Mouse (Mus musculus) Muller cell, postnatal 12 days (primary cell): Measurements from ENCODE around the gene Tapbpl.
"Not testable (repeated sequence)": the region's sequence is repeated elsewhere in the genome, so short reads cannot be mapped to it uniquely, and the experiment has no call there.

Experiments used
- DNase-seq: peaks from one replicate; pipeline ENCODE4 v3.0.0-alpha.2; 2015; ENCODE audit errors: inconsistent ontology term

Tapbpl gene

GRCm38 (mm10) chr6:125231117-125232044 lies at the start of gene Tapbpl:
TSS of gene Tapbpl (minus strand) at chr6:125231860.
- peak; percentile 71 for DNase-seq

GRCm38 (mm10) chr6:125279729-125280128 lies 48.1 kb upstream of the Tapbpl start:
- no peak for DNase-seq

- peak; percentile 38 for DNase-seq
Observed at GRCm38 (mm10) chr6:125274841-125275563, 43.3 kb upstream of the Tapbpl start.

- no peak for DNase-seq
Observed at GRCm38 (mm10) chr6:125272228-125272785, 40.6 kb upstream of the Tapbpl start.

- DNase-seq = peak; percentile 92
Observed at GRCm38 (mm10) chr6:125271455-125272227, 40.0 kb upstream of the Tapbpl start.

- DNase-seq = no peak
Observed at GRCm38 (mm10) chr6:125268799-125269198, 37.1 kb upstream of the Tapbpl start.

- no peak for DNase-seq
Observed at GRCm38 (mm10) chr6:125267469-125267868, 35.8 kb upstream of the Tapbpl start.

- DNase-seq = not testable (repeated sequence)
Observed at GRCm38 (mm10) chr6:125266600-125266999, 34.9 kb upstream of the Tapbpl start.

- DNase-seq = no peak
Observed at GRCm38 (mm10) chr6:125266091-125266490, 34.4 kb upstream of the Tapbpl start.

GRCm38 (mm10) chr6:125265239-125265638 lies 33.6 kb upstream of the Tapbpl start:
- no peak for DNase-seq

- no peak for DNase-seq
Observed at GRCm38 (mm10) chr6:125264219-125264618, 32.6 kb upstream of the Tapbpl start.

- DNase-seq = no peak
Observed at GRCm38 (mm10) chr6:125260006-125260555, 28.4 kb upstream of the Tapbpl start.

GRCm38 (mm10) chr6:125256222-125256966 lies 24.7 kb upstream of the Tapbpl start:
- no peak for DNase-seq

- peak; percentile 29 for DNase-seq
Observed at GRCm38 (mm10) chr6:125255516-125256044, 23.9 kb upstream of the Tapbpl start.

- DNase-seq = no peak
Observed at GRCm38 (mm10) chr6:125253863-125254715, 22.4 kb upstream of the Tapbpl start.

GRCm38 (mm10) chr6:125252711-125253110 lies 21.1 kb upstream of the Tapbpl start:
- no peak for DNase-seq

GRCm38 (mm10) chr6:125252285-125252684 lies 20.6 kb upstream of the Tapbpl start:
- DNase-seq = no peak

- no peak for DNase-seq
Observed at GRCm38 (mm10) chr6:125244551-125244950, 12.9 kb upstream of the Tapbpl start.

GRCm38 (mm10) chr6:125241566-125241965 lies 9.9 kb upstream of the Tapbpl start:
- no peak for DNase-seq
